Mouse (Mus musculus) C2C12 (cell line): ENCODE data around the gene Ubash3a. TPM values are rescaled to one million over a fixed set of nuclear protein-coding genes. Genes with fewer than 3 reads are reported as not detected.

Source experiments
- H3K27me3 ChIP-seq: one replicate; pipeline ENCODE4 v1.6.1; 2011; ENCODE audit not compliant: control insufficient read depth, insufficient read depth, insufficient read length
- H3K36me3 ChIP-seq: one replicate; pipeline ENCODE4 v1.6.1; 2011; ENCODE audit not compliant: control insufficient read depth, insufficient read depth
- H3K4me3 ChIP-seq: one replicate; pipeline ENCODE4 v1.5.1; 2011; ENCODE audit warnings: mild to moderate bottlenecking, control low read depth; ENCODE audit not compliant: poor library complexity, insufficient read depth, severe bottlenecking
- H3K79me2 ChIP-seq: one replicate; pipeline ENCODE4 v1.6.1; 2011; ENCODE audit not compliant: control insufficient read depth, insufficient read depth
- H3K79me3 ChIP-seq: one replicate; pipeline ENCODE4 v1.6.1; 2011; ENCODE audit warnings: low read depth, control low read depth
- H3ac ChIP-seq: one replicate; pipeline ENCODE3; 2011; ENCODE audit warnings: low read depth; ENCODE audit not compliant: control insufficient read depth, insufficient read length
- CEBPB ChIP-seq: IDR thresholded peaks from one replicate; pipeline ENCODE4 v1.6.1; 2011; ENCODE audit warnings: low read depth, mild to moderate bottlenecking, control low read depth, moderate library complexity
- CTCF ChIP-seq: IDR thresholded peaks from one replicate; pipeline ENCODE4 v1.5.1; 2011; ENCODE audit not compliant: control insufficient read depth, insufficient read depth, insufficient read length
- FOSL1 ChIP-seq: IDR thresholded peaks from one replicate; pipeline ENCODE4 v1.8.0; 2011; ENCODE audit warnings: mild to moderate bottlenecking, low read length; ENCODE audit not compliant: poor library complexity, insufficient read depth, severe bottlenecking
- MAX ChIP-seq: IDR thresholded peaks from one replicate; pipeline ENCODE4 v1.6.1; 2011; ENCODE audit warnings: mild to moderate bottlenecking, control low read depth
- MYOD1 ChIP-seq: IDR thresholded peaks from one replicate; pipeline ENCODE4 v1.6.1; 2011; ENCODE audit warnings: low read depth; ENCODE audit not compliant: control insufficient read depth, insufficient read length
- MYOG ChIP-seq: IDR thresholded peaks from one replicate; pipeline ENCODE4 v1.6.1; 2011; ENCODE audit not compliant: control insufficient read depth, insufficient read length; ENCODE audit errors: extremely low read depth
- USF1 ChIP-seq: IDR thresholded peaks from one replicate; pipeline ENCODE4 v1.6.1; 2011; ENCODE audit warnings: low read depth, mild to moderate bottlenecking, control low read depth, moderate library complexity
- polyA plus RNA-seq: library from polyadenylated mRNA; unstranded; fragments of >200 nt; fragmentation: generic; extraction: Trizol; gene quantifications from one replicate; pipeline ENCODE4 v1.2.1, GENCODE M21; 2012; ENCODE audit warnings: missing spikeins

Ubash3a gene
- polyA plus RNA-seq, 1 experiment: not detected

GRCm38 (mm10) chr17:31247144-31247543 lies 39.5 kb downstream of the Ubash3a start:
- no peak overlapping the region for H3K4me3 ChIP-seq
- no peak overlapping the region for H3ac ChIP-seq
- TF ChIP-seq FOSL1: no peak
- TF ChIP-seq MYOG: no peak
- TF ChIP-seq MAX: no peak
- TF ChIP-seq MYOD1: no peak
- TF ChIP-seq USF1: no peak
- TF ChIP-seq CEBPB: no peak
- no peak for TF ChIP-seq CTCF
- no peaks in the 10 kb centered on the region for H3K79me3 ChIP-seq
- H3K27me3 ChIP-seq: peaks cover 8% of the 10 kb centered on the region
- no peaks in the 10 kb centered on the region for H3K36me3 ChIP-seq
- H3K79me2 ChIP-seq: no peaks in the 10 kb centered on the region

GRCm38 (mm10) chr17:31253951-31254350 lies 46.3 kb downstream of the Ubash3a start:
- no peak overlapping the region for H3ac ChIP-seq
- H3K4me3 ChIP-seq: no peak overlapping the region
- H3K36me3 ChIP-seq: no peaks in the 10 kb centered on the region
- H3K79me2 ChIP-seq: no peaks in the 10 kb centered on the region
- no peak for TF ChIP-seq CEBPB
- TF ChIP-seq FOSL1: no peak
- no peak for TF ChIP-seq MYOD1
- TF ChIP-seq CTCF: no peak
- no peak for TF ChIP-seq USF1
- no peak for TF ChIP-seq MAX
- no peak for TF ChIP-seq MYOG
- H3K27me3 ChIP-seq: peaks cover 13% of the 10 kb centered on the region
- H3K79me3 ChIP-seq: no peaks in the 10 kb centered on the region

GRCm38 (mm10) chr17:31254463-31254931 lies 46.8 kb downstream of the Ubash3a start:
- Histone ChIP-seq H3K4me3 (no peak overlapping the region), H3K36me3 (no peaks in the 10 kb centered on the region), H3K27me3 (peaks cover 13% of the 10 kb centered on the region), H3ac (no peak overlapping the region), H3K79me2 (no peaks in the 10 kb centered on the region), H3K79me3 (no peaks in the 10 kb centered on the region)
- TF ChIP-seq CEBPB (no peak), CTCF (no peak), MYOD1 (no peak), MAX (no peak), USF1 (no peak), MYOG (no peak), FOSL1 (no peak)

- Histone ChIP-seq H3K4me3 (no peak overlapping the region), H3K79me2 (no peaks in the 10 kb centered on the region), H3K27me3 (peaks cover 19% of the 10 kb centered on the region), H3K36me3 (no peaks in the 10 kb centered on the region), H3K79me3 (no peaks in the 10 kb centered on the region), H3ac (no peak overlapping the region)
- TF ChIP-seq FOSL1: no peak
- TF ChIP-seq USF1: no peak
- no peak for TF ChIP-seq MAX
- TF ChIP-seq CEBPB: no peak
- no peak for TF ChIP-seq MYOD1
- TF ChIP-seq CTCF: no peak
- TF ChIP-seq MYOG: no peak
Observed at GRCm38 (mm10) chr17:31257149-31257548, 49.5 kb downstream of the Ubash3a start.

- H3K79me2 ChIP-seq: no peaks in the 10 kb centered on the region
- H3K4me3 ChIP-seq: no peak overlapping the region
- no peak overlapping the region for H3ac ChIP-seq
- no peaks in the 10 kb centered on the region for H3K36me3 ChIP-seq
- H3K27me3 ChIP-seq: peaks cover 12% of the 10 kb centered on the region
- no peak for TF ChIP-seq MYOD1
- TF ChIP-seq USF1: no peak
- no peak for TF ChIP-seq MYOG
- TF ChIP-seq MAX: no peak
- no peak for TF ChIP-seq FOSL1
- no peak for TF ChIP-seq CTCF
- TF ChIP-seq CEBPB: no peak
- H3K79me3 ChIP-seq: no peaks in the 10 kb centered on the region
Observed at GRCm38 (mm10) chr17:31257898-31258297, 50.2 kb downstream of the Ubash3a start.

GRCm38 (mm10) chr17:31258310-31258865 lies 50.7 kb downstream of the Ubash3a start:
- no peak overlapping the region for H3K4me3 ChIP-seq
- H3K27me3 ChIP-seq: peaks cover 9% of the 10 kb centered on the region
- H3K79me2 ChIP-seq: no peaks in the 10 kb centered on the region
- H3ac ChIP-seq: no peak overlapping the region
- no peaks in the 10 kb centered on the region for H3K79me3 ChIP-seq
- TF ChIP-seq MYOD1: no peak
- TF ChIP-seq MAX: no peak
- no peak for TF ChIP-seq USF1
- TF ChIP-seq MYOG: no peak
- TF ChIP-seq CEBPB: no peak
- no peak for TF ChIP-seq CTCF
- no peak for TF ChIP-seq FOSL1
- no peaks in the 10 kb centered on the region for H3K36me3 ChIP-seq
